Mouse (Mus musculus) kidney, postnatal 0 days (tissue): ENCODE measurements around the gene Trpt1. TPM values are rescaled to one million over a fixed set of nuclear protein-coding genes. Genes with fewer than 3 reads are reported as not detected.

ENCODE experiments used
- ATAC-seq: fragments of 200-750 bp; cut with Nextera tagmentation; replicated peaks from 2 replicates; pipeline ENCODE4 v1.8.0; 2017; ENCODE audit warnings: low read depth, moderate number of reproducible peaks, moderate TSS enrichment, moderate library complexity; ENCODE audit not compliant: low FRiP score
- DNase-seq: peaks from one replicate; pipeline ENCODE4 v3.0.0-alpha.2; 2016; ENCODE audit warnings: low spot score
- H3K27ac ChIP-seq: fragments of 300-500 bp; sonication (generic); 2 replicates; pipeline ENCODE4 v1.5.1; 2014; ENCODE audit warnings: mild to moderate bottlenecking
- H3K27me3 ChIP-seq: fragments of 300-500 bp; sonication (generic); 2 replicates; pipeline ENCODE4 v1.6.1; 2014; ENCODE audit warnings: low read length, mixed read lengths; ENCODE audit not compliant: insufficient read depth
- H3K36me3 ChIP-seq: fragments of 300-500 bp; sonication (generic); 2 replicates; pipeline ENCODE4 v1.6.1; 2014; ENCODE audit warnings: low read length, mixed read lengths; ENCODE audit not compliant: insufficient read depth
- H3K4me1 ChIP-seq: fragments of 300-500 bp; sonication (generic); replicated peaks from 2 replicates; pipeline ENCODE4 v1.6.1; 2014; ENCODE audit warnings: antibody characterized with exemption, low read length, mixed read lengths; ENCODE audit not compliant: insufficient read depth
- H3K4me2 ChIP-seq: fragments of 300-500 bp; sonication (generic); 2 replicates; pipeline ENCODE4 v1.6.1; 2014; ENCODE audit warnings: mild to moderate bottlenecking, low read length, moderate library complexity, mixed read lengths
- H3K4me3 ChIP-seq: fragments of 300-500 bp; sonication (generic); replicated peaks from 2 replicates; pipeline ENCODE4 v1.5.1; 2014; ENCODE audit warnings: low read depth, low read length
- H3K9ac ChIP-seq: fragments of 300-500 bp; sonication (generic); 2 replicates; pipeline ENCODE4 v1.6.1; 2014; ENCODE audit warnings: low read depth, low read length
- H3K9me3 ChIP-seq: fragments of 300-500 bp; sonication (generic); replicated peaks from 2 replicates; pipeline ENCODE4 v1.6.1; 2016; ENCODE audit warnings: low read length, inconsistent platforms, mixed read lengths
- CTCF ChIP-seq: IDR thresholded peaks from 2 replicates; pipeline ENCODE4 v1.5.1; 2016; ENCODE audit warnings: antibody characterized with exemption, low read depth, mild to moderate bottlenecking, moderate library complexity
- WGBS: fragments of 180-500 bp; shearing (Covaris S2); extraction: QIAGEN DNeasy Blood & Tissue Kit; methylation state at CpG from one replicate; pipeline ENCODE4 v1.1.7; 2014; 5-methylcytosine and 5-hydroxymethylcytosine counted together
- polyA plus RNA-seq: library from polyadenylated mRNA; unstranded; fragments of >200 nt; fragmentation: Nextera tagmentation; extraction: Ambion mirVana; gene quantifications from 2 replicates; pipeline ENCODE4 v1.2.1, GENCODE M21; 2015

Trpt1 gene
- polyA plus RNA-seq = 14.5 and 14.7 TPM in 2 replicates

DNA sequence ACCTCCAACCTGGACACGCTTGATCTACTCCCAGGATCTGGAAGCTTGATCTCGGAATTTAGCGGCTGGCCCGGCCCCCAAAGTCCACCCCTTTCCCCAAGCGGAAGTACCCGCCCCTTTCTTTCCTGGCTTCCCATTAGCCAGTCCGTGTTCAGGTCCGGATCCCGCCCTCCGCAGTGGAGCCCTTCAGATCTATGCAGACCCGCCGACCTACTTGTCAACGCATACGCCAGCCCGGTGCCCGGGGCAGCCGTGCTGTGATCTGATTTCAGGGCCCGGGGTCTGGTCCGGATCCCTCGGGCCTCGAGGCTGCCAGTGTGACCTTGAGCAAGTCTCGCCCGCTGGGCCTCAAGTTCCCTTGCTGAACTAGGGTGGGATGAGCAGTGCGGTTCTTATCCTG lies at the start of gene Trpt1, which contains the start of gene Nudt22:
TSS of gene Trpt1 (plus strand) at position 126 of the 400 bp plus-strand sequence.
TSS of gene Nudt22 (minus strand) at position 112 of the 400 bp plus-strand sequence.
- Histone ChIP-seq H3K4me2 (peak within 1 kb of the TSS; percentile 90), H3K27ac (peak within 1 kb of the TSS; percentile 84), H3K9ac (peak within 1 kb of the TSS; percentile 70), H3K9me3 (no peaks in the 10 kb centered on the region), H3K36me3 (peaks cover 11% of the 10 kb centered on the region; the same call in 1 of the 2 replicates), H3K4me3 (peak within 1 kb of the TSS; percentile 56), H3K27me3 (no peaks in the 10 kb centered on the region), H3K4me1 (peaks cover 31% of the 10 kb centered on the region)
- DNase-seq (peak; percentile 96), ATAC-seq (peak; percentile 71)
- WGBS = under 1% methylated on average over 24 of the region's 24 CpGs
- no peak for TF ChIP-seq CTCF

- H3K36me3 ChIP-seq = peaks cover 9% of the 10 kb centered on the region; the same call in 1 of the 2 replicates
- no peaks in the 10 kb centered on the region for H3K27me3 ChIP-seq
- DNase-seq (no peak), ATAC-seq (no peak)
- no peak overlapping the region for H3K4me3 ChIP-seq
- WGBS = 46% methylated on average over 4 of the region's 4 CpGs
- no peak overlapping the region for H3K27ac ChIP-seq
- peaks cover 11% of the 10 kb centered on the region; the same call in 1 of the 2 replicates for H3K4me1 ChIP-seq
- H3K4me2 ChIP-seq = no peak overlapping the region
- no peaks in the 10 kb centered on the region for H3K9me3 ChIP-seq
- H3K9ac ChIP-seq = no peak overlapping the region
- no peak for TF ChIP-seq CTCF
Measured at GRCm38 (mm10) chr19:6947742-6948141, 48.2 kb upstream of the Trpt1 start.

DNA sequence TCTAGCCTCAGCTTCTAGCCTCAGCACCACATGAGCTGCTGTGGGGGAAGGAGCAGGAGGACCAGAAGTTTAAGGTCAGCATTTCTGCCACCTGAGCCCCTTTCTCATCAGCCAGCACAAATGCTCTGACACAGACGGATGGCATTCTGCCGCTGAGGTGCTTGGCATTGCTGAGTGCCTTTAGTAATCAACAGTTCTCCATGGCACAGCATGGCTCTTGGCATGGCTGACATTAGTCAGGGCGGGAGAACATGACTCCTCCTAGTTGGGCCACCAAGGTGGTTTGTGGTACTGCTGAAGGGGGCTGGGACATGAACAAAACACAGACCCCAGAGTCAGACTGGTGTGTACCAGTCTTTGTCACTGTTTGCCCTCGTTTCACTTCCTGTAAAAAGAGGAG lies 47.7 kb upstream of the Trpt1 start:
- no peaks in the 10 kb centered on the region for H3K27me3 ChIP-seq
- no peak for DNase-seq
- H3K4me3 ChIP-seq = no peak overlapping the region
- no peak for ATAC-seq
- H3K4me2 ChIP-seq = no peak overlapping the region
- no peaks in the 10 kb centered on the region for H3K9me3 ChIP-seq
- no peak for TF ChIP-seq CTCF
- H3K9ac ChIP-seq = no peak overlapping the region
- WGBS = 78% methylated on average over 4 of the region's 4 CpGs
- H3K36me3 ChIP-seq = peaks cover 9% of the 10 kb centered on the region; the same call in 1 of the 2 replicates
- peaks cover 8% of the 10 kb centered on the region; the same call in 1 of the 2 replicates for H3K4me1 ChIP-seq
- no peak overlapping the region for H3K27ac ChIP-seq

- H3K4me2 ChIP-seq = no peak overlapping the region
- no peaks in the 10 kb centered on the region for H3K9me3 ChIP-seq
- no peaks in the 10 kb centered on the region for H3K27me3 ChIP-seq
- H3K27ac ChIP-seq = no peak overlapping the region
- DNase-seq = no peak
- no peak overlapping the region for H3K4me3 ChIP-seq
- ATAC-seq = no peak
- peaks cover 8% of the 10 kb centered on the region; the same call in 1 of the 2 replicates for H3K4me1 ChIP-seq
- peaks cover 17% of the 10 kb centered on the region; the same call in 1 of the 2 replicates for H3K36me3 ChIP-seq
- no peak for TF ChIP-seq CTCF
- 94% methylated on average over 5 of the region's 5 CpGs for WGBS
- H3K9ac ChIP-seq = no peak overlapping the region
Measured at GRCm38 (mm10) chr19:6949532-6949931, 46.4 kb upstream of the Trpt1 start.

GRCm38 (mm10) chr19:6949951-6950350 lies 46.0 kb upstream of the Trpt1 start:
- ATAC-seq = no peak
- Histone ChIP-seq H3K4me3 (peak overlapping the region; percentile 58; the same call in 1 of the 2 replicates), H3K27me3 (no peaks in the 10 kb centered on the region), H3K9me3 (no peaks in the 10 kb centered on the region), H3K27ac (peak overlapping the region; percentile 96), H3K4me2 (peak overlapping the region; percentile 67), H3K36me3 (peaks cover 20% of the 10 kb centered on the region; the same call in 1 of the 2 replicates), H3K4me1 (peaks cover 8% of the 10 kb centered on the region; the same call in 1 of the 2 replicates), H3K9ac (peak overlapping the region; percentile 67; the same call in 1 of the 2 replicates)
- no peak for TF ChIP-seq CTCF
- DNase-seq = no peak
- 50% methylated on average over 5 of the region's 5 CpGs for WGBS

DNA sequence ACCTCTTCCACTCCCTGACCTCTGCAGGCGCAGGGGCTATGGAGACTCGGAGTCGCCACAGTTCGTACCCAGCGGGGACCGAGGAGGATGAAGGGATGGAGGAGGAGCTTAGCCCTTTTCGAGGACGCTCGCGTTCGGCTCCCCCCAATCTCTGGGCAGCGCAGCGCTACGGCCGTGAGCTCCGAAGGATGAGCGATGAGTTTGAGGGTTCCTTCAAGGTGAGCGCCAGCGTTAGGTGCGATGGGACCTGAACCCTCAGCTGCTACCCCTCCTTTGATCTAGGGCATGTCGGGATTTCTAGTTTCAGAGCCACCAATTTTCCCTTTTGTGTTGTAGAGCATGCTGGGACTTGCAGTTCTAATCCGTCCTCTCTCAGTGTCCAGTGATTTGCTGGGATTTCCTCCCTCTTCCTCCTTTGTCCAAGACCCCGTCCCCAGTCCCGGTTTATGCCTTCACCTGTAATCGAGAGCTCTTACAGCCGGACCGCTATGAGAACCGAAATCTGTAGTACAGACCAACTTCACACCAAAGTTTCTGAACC lies 45.2 kb upstream of the Trpt1 start:
- peak; percentile 15 for ATAC-seq

More for the DNA sequence above, 45.2 kb upstream of the Trpt1 start:
- H3K4me3 ChIP-seq = peak overlapping the region; percentile 58
- TF ChIP-seq CTCF = no peak
- H3K27me3 ChIP-seq = no peaks in the 10 kb centered on the region
- H3K36me3 ChIP-seq = peaks cover 26% of the 10 kb centered on the region; the same call in 1 of the 2 replicates
- WGBS = under 1% methylated on average over 28 of the region's 28 CpGs
- peak; percentile 88 for DNase-seq
- peaks cover 8% of the 10 kb centered on the region; the same call in 1 of the 2 replicates for H3K4me1 ChIP-seq
- H3K27ac ChIP-seq = peak overlapping the region; percentile 96
- peak overlapping the region; percentile 67 for H3K4me2 ChIP-seq
- no peaks in the 10 kb centered on the region for H3K9me3 ChIP-seq
- H3K9ac ChIP-seq = peak overlapping the region; percentile 67
